Mouse (Mus musculus) adrenal gland, postnatal 25 days (tissue): ENCODE measurements around the gene Ier2. TPM values are rescaled to one million over a fixed set of nuclear protein-coding genes. Genes with fewer than 3 reads are reported as not detected.
A peak's percentile ranks its signal among the peaks of the same experiment; 100 is the strongest.
"Not testable (repeated sequence)": the region's sequence is repeated elsewhere in the genome, so short reads cannot be mapped to it uniquely, and the experiment has no call there.

Source experiments
- DNase-seq: peaks from one replicate; pipeline ENCODE4 v3.0.0; 2021; ENCODE audit warnings: mixed read lengths
- total RNA-seq: library from RNA; stranded (reverse); gene quantifications from 2 replicates; pipeline ENCODE4 v1.2.3, GENCODE M21; 2021

Gene Ier2
- total RNA-seq, 1 experiment from 2014 or later: 22.3 TPM

- DNase-seq: peak; percentile 93
Observed at GRCm38 (mm10) chr8:84639162-84640009, 23.3 kb downstream of the Ier2 start.

- peak; percentile 50 for DNase-seq
Observed at GRCm38 (mm10) chr8:84638555-84639161, 24.0 kb downstream of the Ier2 start.

- no peak for DNase-seq
Observed at GRCm38 (mm10) chr8:84637946-84638554, 24.6 kb downstream of the Ier2 start.

- no peak for DNase-seq
Observed at GRCm38 (mm10) chr8:84636051-84636691, 26.5 kb downstream of the Ier2 start.

- no peak for DNase-seq
Observed at GRCm38 (mm10) chr8:84635397-84636050, 27.1 kb downstream of the Ier2 start.

GRCm38 (mm10) chr8:84634849-84635304, 27.8 kb downstream of the Ier2 start:
- peak; percentile 76 for DNase-seq

- DNase-seq: no peak
Observed at GRCm38 (mm10) chr8:84633841-84634584, 28.6 kb downstream of the Ier2 start.

- DNase-seq: no peak
Observed at GRCm38 (mm10) chr8:84631813-84632212, 30.8 kb downstream of the Ier2 start.

GRCm38 (mm10) chr8:84630145-84630544, 32.5 kb downstream of the Ier2 start:
- no peak for DNase-seq

- no peak for DNase-seq
Observed at GRCm38 (mm10) chr8:84629586-84629985, 33.1 kb downstream of the Ier2 start.

- not testable (repeated sequence) for DNase-seq
Observed at GRCm38 (mm10) chr8:84623425-84623824, 39.2 kb downstream of the Ier2 start.

GRCm38 (mm10) chr8:84621102-84621625, 41.5 kb downstream of the Ier2 start:
- DNase-seq: no peak

GRCm38 (mm10) chr8:84617005-84617404, 45.6 kb downstream of the Ier2 start:
- DNase-seq: no peak

GRCm38 (mm10) chr8:84615666-84616485, 46.8 kb downstream of the Ier2 start:
- no peak for DNase-seq

- no peak for DNase-seq
Observed at GRCm38 (mm10) chr8:84614512-84615223, 48.0 kb downstream of the Ier2 start.
